Mouse (Mus musculus) yolk sac, embryonic 10.5 days (tissue): ENCODE results near the gene Kcnk2.

Experiments
- DNase-seq: peaks from one replicate; pipeline ENCODE4 v3.0.0-alpha.2; 2017; ENCODE audit warnings: low spot score

Gene Kcnk2

GRCm38 (mm10) chr1:189402223-189402943 lies at the start of gene Kcnk2:
Gene Kcnk2 (minus strand): TSS chr1:189402273.
- DNase-seq, result peak; percentile 4

GRCm38 (mm10) chr1:189440741-189441140 lies 38.7 kb upstream of the Kcnk2 start:
- no peak for DNase-seq

- DNase-seq, result no peak
These were observed 35.1 kb upstream of the Kcnk2 start for GRCm38 (mm10) chr1:189437126-189437525.

GRCm38 (mm10) chr1:189435452-189435851 lies 33.4 kb upstream of the Kcnk2 start:
- no peak for DNase-seq

GRCm38 (mm10) chr1:189431479-189431878 lies 29.4 kb upstream of the Kcnk2 start:
- no peak for DNase-seq

GRCm38 (mm10) chr1:189430534-189430933 lies 28.5 kb upstream of the Kcnk2 start:
- DNase-seq, result peak; percentile 2

GRCm38 (mm10) chr1:189429566-189429965 lies 27.5 kb upstream of the Kcnk2 start:
- no peak for DNase-seq

GRCm38 (mm10) chr1:189426252-189426651 lies 24.2 kb upstream of the Kcnk2 start:
- no peak for DNase-seq

- no peak for DNase-seq
These were observed 17.8 kb upstream of the Kcnk2 start for GRCm38 (mm10) chr1:189419914-189420313.

- no peak for DNase-seq
These were observed 7.8 kb upstream of the Kcnk2 start for GRCm38 (mm10) chr1:189409906-189410305.

- DNase-seq, result no peak
These were observed 3.1 kb upstream of the Kcnk2 start for GRCm38 (mm10) chr1:189405221-189405620.

- DNase-seq, result peak; percentile 19
These were observed 1.5 kb upstream of the Kcnk2 start for GRCm38 (mm10) chr1:189403546-189403945.

GRCm38 (mm10) chr1:189403139-189403538 lies 1.1 kb upstream of the Kcnk2 start:
- DNase-seq, result no peak

- DNase-seq, result peak; percentile 44
These were observed 15.2 kb downstream of the Kcnk2 start for GRCm38 (mm10) chr1:189386848-189387247.

- DNase-seq, result no peak
These were observed 15.9 kb downstream of the Kcnk2 start for GRCm38 (mm10) chr1:189386141-189386540.

- no peak for DNase-seq
These were observed 34.4 kb downstream of the Kcnk2 start for GRCm38 (mm10) chr1:189367722-189368121.

GRCm38 (mm10) chr1:189364188-189364587 lies 37.9 kb downstream of the Kcnk2 start:
- no peak for DNase-seq

- DNase-seq, result no peak
These were observed 39.5 kb downstream of the Kcnk2 start for GRCm38 (mm10) chr1:189362579-189362978.

GRCm38 (mm10) chr1:189359699-189360098 lies 42.4 kb downstream of the Kcnk2 start:
- no peak for DNase-seq

- DNase-seq, result no peak
These were observed 48.2 kb downstream of the Kcnk2 start for GRCm38 (mm10) chr1:189353887-189354286.

- DNase-seq, result no peak
These were observed 50.3 kb downstream of the Kcnk2 start for GRCm38 (mm10) chr1:189351804-189352203.

- DNase-seq, result no peak
These were observed 52.9 kb downstream of the Kcnk2 start for GRCm38 (mm10) chr1:189349205-189349604.

GRCm38 (mm10) chr1:189345166-189345565 lies 56.9 kb downstream of the Kcnk2 start:
- DNase-seq, result no peak
